9 mouse cellular contexts compared by ENCODE assay signal in genomic region chr14:23885539-23885938, GRCm38 (mm10).
DNase-seq lines count a peak whose midpoint lies in the region; ATAC-seq and TF ChIP-seq lines count a peak whose summit lies in the region.
"Had no signal": no experiment of that assay in that cellular context is flagged by ENCODE, and none has a peak within 500 bp of the region (broad histone marks: within the 10 kb centered on the region; RNA-seq: fewer than 3 reads in every experiment).

No protein-coding gene starts in this region.

- H3K36me3 ChIP-seq in forebrain, postnatal 0 days (ENCODE audit: insufficient read depth) = no peaks in the 10 kb centered on the region
- H3K36me3 ChIP-seq in forebrain, embryonic 12.5 days (replicated peaks) = no peaks in the 10 kb centered on the region
- H3K36me3 ChIP-seq in stomach, postnatal 0 days (ENCODE audit: control insufficient read depth, insufficient read depth, low read length) = no peaks in the 10 kb centered on the region
- H3K36me3 ChIP-seq: neural tube, embryonic 13.5 days had no signal

- TF ChIP-seq CTCF in forebrain, postnatal 0 days (IDR thresholded peaks at IDR 0.05; ENCODE audit: low read depth) = no peak
- no peak for TF ChIP-seq CTCF in stomach, postnatal 0 days (IDR thresholded peaks at IDR 0.05; ENCODE audit: low read depth)

- H3K27me3 ChIP-seq in forebrain, postnatal 0 days (ENCODE audit: insufficient read depth, low read length) = no peaks in the 10 kb centered on the region
- no peaks in the 10 kb centered on the region for H3K27me3 ChIP-seq in forebrain, embryonic 12.5 days
- no peaks in the 10 kb centered on the region for H3K27me3 ChIP-seq in stomach, postnatal 0 days (ENCODE audit: control insufficient read depth, insufficient read depth, low read length)
- H3K27me3 ChIP-seq: neural tube, embryonic 13.5 days had no signal

- H3K9ac ChIP-seq in forebrain, postnatal 0 days = no peak overlapping the region
- H3K9ac ChIP-seq in forebrain, embryonic 12.5 days = no peak overlapping the region
- no peak overlapping the region for H3K9ac ChIP-seq in stomach, postnatal 0 days (ENCODE audit: low read length)
- H3K9ac ChIP-seq: neural tube, embryonic 13.5 days had no signal

- TF ChIP-seq EP300 in stomach, postnatal 0 days (optimal IDR thresholded peaks at IDR 0.05) = no peak

- H3K4me3 ChIP-seq in forebrain, postnatal 0 days (ENCODE audit: low read depth, low read length) = no peak overlapping the region
- H3K4me3 ChIP-seq in forebrain, embryonic 12.5 days (replicated peaks) = no peak overlapping the region
- no peak overlapping the region for H3K4me3 ChIP-seq in stomach, postnatal 0 days (ENCODE audit: low read depth, low read length)
- H3K4me3 ChIP-seq: neural tube, embryonic 13.5 days had no signal

- WGBS in forebrain, postnatal 0 days = 64% methylated on average over 6 of the region's 6 CpGs
- 68% methylated on average over 6 of the region's 6 CpGs for WGBS in forebrain, embryonic 12.5 days
- 28% methylated on average over 6 of the region's 6 CpGs for WGBS in stomach, postnatal 0 days

- no peaks in the 10 kb centered on the region for H3K4me1 ChIP-seq in forebrain, postnatal 0 days (ENCODE audit: insufficient read depth)
- H3K4me1 ChIP-seq in forebrain, embryonic 12.5 days = no peaks in the 10 kb centered on the region
- H3K4me1 ChIP-seq in stomach, postnatal 0 days (replicated peaks; ENCODE audit: control insufficient read depth, insufficient read depth) = no peaks in the 10 kb centered on the region
- H3K4me1 ChIP-seq: neural tube, embryonic 13.5 days had no signal

- no peaks in the 10 kb centered on the region for H3K9me3 ChIP-seq in forebrain, postnatal 0 days (ENCODE audit: low read length)
- no peaks in the 10 kb centered on the region for H3K9me3 ChIP-seq in forebrain, embryonic 12.5 days
- no peaks in the 10 kb centered on the region for H3K9me3 ChIP-seq in stomach, postnatal 0 days (ENCODE audit: control insufficient read depth, low read length)
- H3K9me3 ChIP-seq: neural tube, embryonic 13.5 days had no signal

- peak; percentile 80 for ATAC-seq in forebrain, postnatal 0 days
- ATAC-seq in forebrain, embryonic 12.5 days (ENCODE audit: low FRiP score) = no peak
- peak; percentile 88 for ATAC-seq in stomach, postnatal 0 days (ENCODE audit: low FRiP score, low TSS enrichment)
- no peak for ATAC-seq in megakaryocyte progenitor cell, adult 5-6 weeks (replicated peaks; ENCODE audit: poor library complexity)

- DNase-seq in forebrain, postnatal 0 days = peak; percentile 24
- DNase-seq in adrenal gland, adult (ENCODE audit: inconsistent age in 2 of 2, low spot score in 1 of 2) = peak; percentile 83 to 88
- DNase-seq in heart, adult 9 months (ENCODE audit: low spot score in 2 of 2) = peak; percentile 41 to 42
- DNase-seq in left cerebral cortex, adult 9 months (ENCODE audit: low spot score in 2 of 2) = peak; percentile 83 to 84
- DNase-seq in stomach, postnatal 0 days (ENCODE audit: low spot score) = peak; percentile 43
- DNase-seq in kidney, postnatal 14 days = no peak

- no peak overlapping the region for H3K4me2 ChIP-seq in forebrain, postnatal 0 days (ENCODE audit: low read depth)
- H3K4me2 ChIP-seq in forebrain, embryonic 12.5 days = no peak overlapping the region
- no peak overlapping the region for H3K4me2 ChIP-seq in stomach, postnatal 0 days (replicated peaks; ENCODE audit: low read depth)
- H3K4me2 ChIP-seq: neural tube, embryonic 13.5 days had no signal

- H3K27ac ChIP-seq in forebrain, postnatal 0 days (ENCODE audit: low read depth, low read length) = no peak overlapping the region
- H3K27ac ChIP-seq in forebrain, embryonic 12.5 days = no peak overlapping the region
- no peak overlapping the region for H3K27ac ChIP-seq in stomach, postnatal 0 days (replicated peaks)
- H3K27ac ChIP-seq: neural tube, embryonic 13.5 days had no signal

Comparison
In these comparisons a context has a peak if more than half of its experiments do, and no peak if none do; other contexts are left out.
1. ATAC-seq: peak in forebrain, postnatal 0 days (single experiment) and stomach, postnatal 0 days (single experiment); none in forebrain, embryonic 12.5 days (single experiment) and megakaryocyte progenitor cell, adult 5-6 weeks (single experiment).